Mouse (Mus musculus): ENCODE data around the gene Hyal3.

Hyal3 gene

DNA sequence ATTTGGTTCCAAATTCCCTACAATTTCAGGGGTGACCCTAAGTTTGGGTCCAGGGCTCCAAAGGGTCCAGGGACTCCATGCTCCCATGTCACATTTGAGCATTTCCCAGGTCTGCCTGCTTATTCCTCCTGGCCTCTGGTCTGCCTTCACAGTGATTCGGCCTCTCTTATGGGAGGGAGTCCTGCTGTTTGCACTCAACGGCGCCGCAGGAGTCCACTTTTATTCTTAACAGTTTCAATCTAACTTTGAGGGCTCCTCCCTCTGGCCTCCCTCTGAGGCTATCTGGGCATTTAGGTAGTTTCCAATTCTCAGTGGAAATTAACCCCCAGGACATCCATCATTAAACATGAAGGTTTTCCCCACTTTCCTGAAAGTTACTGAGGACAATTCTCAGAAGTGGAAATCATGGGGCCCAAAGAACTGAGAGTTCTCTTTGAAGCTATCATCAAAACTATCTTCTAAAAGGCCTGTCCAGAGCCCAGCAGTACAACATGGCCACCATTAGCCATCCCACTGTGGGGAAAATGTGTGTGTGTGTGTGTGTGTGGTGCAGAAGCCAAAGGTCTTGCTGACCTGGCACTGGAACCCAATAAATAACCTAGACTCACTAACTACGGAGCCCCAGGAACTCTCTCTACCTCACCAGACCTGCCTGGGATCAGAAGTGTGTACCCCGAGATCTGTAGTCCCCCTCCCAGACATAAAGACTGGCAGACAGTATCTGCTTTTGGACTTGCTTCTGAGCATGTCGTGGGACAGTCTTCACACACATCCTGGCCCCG, 13.9 kb downstream of the Hyal3 start:
- no peak for DNase-seq (ENCODE audit: low read depth)

DNA sequence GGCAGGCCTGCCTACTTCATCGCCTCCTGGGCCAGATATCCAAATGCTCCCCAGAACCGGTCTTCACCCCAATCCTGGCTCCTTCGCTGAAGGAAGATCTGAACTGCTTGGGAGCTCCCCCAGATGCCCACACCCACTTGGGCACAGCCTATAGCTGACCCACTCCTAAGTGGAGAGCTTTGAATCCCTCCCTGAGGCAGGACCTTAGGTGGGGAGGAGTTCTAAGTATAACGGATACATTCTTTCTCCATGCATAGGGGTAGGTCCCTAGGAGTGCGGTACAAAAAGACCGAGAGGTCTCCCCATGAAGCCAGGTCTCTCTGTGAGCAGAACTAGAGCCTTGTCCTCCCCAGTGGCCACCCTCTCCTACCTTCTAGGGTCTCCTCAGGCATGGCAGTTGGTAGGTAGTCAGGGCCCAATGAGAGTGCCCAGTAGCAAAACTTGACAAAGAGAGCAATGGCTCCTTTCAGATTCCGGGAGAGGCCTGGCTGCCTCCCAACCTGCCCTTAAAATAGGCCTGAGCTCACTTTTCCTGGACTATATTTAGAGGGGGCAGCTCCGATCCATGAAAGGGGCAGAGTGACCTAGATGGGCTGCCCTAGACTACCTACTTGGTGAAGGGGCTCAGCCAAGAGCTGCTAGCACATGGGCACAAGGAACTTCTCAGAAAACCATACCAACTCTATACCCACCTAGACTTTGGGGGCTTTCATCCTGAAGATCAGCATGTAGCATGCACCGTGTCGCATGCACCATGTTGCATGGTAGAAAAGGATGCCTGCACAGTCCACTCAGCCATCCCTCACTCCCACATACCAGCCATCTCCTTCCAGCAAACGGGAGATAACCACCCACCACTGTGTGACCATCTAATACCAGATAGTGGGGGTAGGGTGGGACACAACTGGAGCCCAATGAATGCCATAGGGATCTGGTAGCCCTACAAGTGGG, 16.3 kb downstream of the Hyal3 start:
- peak; percentile 28 for DNase-seq (ENCODE audit: low read depth)

DNA sequence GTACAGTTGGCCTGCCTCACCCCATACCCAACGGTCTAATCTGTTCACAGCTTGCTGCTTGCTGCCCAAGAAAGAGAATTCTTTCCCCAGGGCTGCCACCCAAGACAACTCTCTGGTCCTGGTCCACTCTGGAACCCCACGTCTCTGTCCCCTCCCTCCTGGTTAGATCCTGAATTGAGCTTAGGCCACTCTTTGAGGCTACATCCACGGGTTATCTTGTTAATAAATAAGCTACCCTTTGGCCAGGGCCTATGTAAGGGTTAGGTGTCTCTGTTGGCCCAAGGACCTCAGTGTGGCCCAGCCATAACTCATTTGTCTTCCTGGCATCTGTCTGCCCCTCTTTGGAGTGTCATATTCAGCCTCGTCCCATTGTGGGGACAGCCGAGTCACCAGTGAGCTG, 17.8 kb downstream of the Hyal3 start:
- DNase-seq (ENCODE audit: low read depth), result no peak

DNA sequence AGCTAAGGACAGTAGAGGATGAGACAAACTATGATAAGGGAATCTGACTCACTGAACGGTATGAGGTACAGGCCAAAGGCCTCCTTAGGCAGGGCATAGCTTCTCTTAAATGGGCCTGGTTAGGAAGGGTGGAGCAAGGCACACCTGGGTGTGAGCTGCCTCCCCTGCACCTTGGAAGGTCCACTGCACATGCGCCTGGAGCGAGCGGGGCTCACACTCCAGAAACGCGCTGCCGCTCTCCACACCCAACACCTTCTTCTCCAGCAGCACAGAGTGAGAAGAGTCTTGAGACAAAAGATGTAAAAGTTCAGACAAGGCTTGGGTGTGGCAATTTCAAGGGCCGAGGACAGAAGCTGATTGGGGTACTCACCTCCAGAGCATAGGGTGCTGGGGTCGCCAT, 18.8 kb downstream of the Hyal3 start:
- no peak for DNase-seq (ENCODE audit: low read depth)

DNA sequence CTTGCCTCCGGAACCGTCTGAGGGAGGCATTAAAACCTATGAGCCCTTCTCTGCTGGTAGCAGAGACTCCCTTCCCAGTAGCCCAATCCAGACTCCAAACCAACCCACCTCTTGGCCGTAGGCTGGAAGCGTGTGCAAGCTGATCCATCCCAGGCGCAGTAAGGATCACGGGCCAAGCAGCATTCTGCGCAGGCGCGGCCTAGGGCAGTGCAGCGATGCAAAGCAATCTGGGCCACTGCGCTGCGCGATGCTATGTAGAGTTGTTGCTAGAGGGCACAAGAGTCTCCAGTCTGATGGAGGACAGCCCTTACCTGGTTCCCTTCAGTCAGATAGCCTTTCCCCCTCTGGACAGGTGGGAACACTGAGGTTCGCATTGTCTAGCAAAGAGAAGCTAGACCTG, 19.2 kb downstream of the Hyal3 start:
- no peak for DNase-seq (ENCODE audit: low read depth)

DNA sequence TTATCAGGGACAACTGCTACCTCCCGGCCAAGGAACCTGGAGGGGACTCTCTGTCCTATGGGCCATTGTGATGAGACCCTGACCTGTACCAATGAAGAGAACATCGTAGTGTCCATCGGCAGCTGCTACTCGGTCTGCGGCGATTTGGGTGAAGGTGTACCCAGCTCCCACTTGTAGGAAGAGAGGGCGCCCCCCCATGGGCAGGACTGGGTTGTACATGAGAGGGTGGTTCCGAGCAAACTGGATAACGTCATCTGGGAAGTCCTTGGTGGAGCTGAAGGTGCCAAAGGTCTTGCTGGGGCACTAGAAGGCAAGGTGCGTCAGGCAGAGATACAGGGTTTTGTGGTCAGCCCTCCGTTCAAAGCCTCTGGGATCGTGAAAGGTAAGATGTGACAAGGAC, 20.1 kb downstream of the Hyal3 start:
- peak; percentile 24 for DNase-seq (ENCODE audit: low read depth)

DNA sequence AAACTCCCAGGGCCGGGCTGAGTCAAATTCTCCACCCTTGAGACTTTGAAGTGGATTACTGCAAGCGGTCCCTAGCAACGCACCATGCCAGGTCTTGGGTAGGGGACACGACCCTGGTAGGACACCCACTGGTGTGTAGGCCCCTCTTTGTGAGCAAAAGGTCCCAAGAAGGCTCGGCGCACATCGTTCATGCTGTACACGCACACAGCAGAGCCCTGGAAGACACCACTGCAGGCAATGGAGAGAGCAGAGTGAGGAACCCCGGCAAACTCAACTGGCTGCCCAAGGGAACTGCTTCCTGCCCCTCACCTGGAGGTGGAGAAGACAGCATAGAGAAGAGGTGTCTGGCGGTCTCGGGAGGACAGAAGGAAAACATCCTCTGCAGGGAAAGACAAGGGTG, 20.7 kb downstream of the Hyal3 start:
- no peak for DNase-seq (ENCODE audit: low read depth)

DNA sequence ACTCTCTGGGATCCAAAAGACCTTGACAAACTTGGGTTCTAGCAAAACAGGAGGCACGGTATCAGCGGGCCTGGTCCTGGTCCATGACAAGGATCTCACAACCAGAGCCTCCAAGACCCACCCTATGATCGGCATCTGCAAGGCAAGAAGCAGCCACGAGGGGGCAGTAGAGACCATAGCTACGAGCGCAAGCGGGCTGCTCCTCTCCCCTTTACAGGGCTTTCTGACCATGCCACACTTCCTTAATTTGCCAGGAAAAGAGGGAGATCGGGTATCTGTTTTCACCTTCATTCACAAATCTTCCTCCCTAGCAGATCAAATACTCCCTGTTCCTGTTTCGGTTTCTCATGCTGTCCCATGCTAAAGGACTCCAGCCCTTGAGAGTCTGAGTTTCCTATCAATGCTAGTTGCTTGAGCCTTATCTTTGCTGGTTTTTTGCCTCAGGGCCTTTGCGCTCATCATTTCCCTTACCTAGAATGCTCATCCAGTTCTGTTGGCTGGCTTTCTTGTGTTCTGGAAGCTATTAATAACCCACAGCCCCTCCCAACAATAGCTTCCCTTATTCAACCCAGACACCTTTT, 21.5 kb downstream of the Hyal3 start:
- DNase-seq (ENCODE audit: low read depth), result peak; percentile 94

DNA sequence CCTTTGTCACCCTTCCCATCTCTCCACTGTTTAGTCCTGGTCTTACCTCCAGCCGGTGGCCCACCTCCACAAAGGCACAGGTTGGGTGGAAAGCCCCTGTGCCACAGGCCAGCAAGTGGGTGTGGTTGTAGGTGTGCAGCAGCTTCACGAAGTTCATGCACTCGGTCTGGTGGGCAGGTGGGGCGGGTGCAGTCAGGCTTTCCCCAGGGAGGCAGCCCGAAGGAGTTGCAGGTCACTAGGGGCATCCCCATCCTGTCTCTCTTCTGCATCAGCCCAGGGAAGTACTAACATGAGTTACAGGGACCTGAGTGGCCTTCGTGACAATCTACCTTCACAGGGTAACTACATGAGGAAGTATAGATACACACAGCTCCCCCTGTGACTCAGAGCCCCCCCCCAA, 22.6 kb downstream of the Hyal3 start:
- DNase-seq (ENCODE audit: low read depth), result no peak

DNA sequence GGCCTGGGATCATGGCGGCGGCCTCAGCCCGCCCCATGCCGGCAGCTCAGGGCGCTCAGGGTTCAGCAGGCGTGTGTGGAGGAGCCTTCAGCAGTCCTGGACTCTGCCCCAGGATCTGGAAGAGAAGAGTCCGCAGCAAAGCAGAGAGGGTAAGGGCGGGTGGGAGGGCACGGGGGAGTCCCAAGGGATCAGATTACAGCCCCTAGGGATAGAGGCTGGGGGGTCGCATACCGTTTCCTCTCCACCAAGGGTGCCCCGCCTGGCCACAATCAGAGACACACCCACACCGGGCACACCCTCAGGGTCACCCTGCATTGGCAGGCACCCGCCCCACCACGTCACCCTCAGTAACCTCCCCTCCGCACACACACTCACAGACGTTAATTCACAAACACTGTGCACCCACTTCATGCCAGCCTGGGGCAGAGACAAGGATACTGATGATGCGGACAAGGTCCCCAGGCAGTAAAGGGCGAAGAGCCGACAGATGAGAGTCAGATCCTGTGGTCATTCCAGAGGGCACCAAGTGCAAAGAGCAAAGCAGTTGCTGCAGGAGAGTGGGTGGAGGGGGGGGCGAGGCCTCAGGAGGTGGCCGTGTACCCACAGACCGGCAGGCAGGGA, 24.5 kb downstream of the Hyal3 start:
- no peak for DNase-seq (ENCODE audit: low read depth)

DNA sequence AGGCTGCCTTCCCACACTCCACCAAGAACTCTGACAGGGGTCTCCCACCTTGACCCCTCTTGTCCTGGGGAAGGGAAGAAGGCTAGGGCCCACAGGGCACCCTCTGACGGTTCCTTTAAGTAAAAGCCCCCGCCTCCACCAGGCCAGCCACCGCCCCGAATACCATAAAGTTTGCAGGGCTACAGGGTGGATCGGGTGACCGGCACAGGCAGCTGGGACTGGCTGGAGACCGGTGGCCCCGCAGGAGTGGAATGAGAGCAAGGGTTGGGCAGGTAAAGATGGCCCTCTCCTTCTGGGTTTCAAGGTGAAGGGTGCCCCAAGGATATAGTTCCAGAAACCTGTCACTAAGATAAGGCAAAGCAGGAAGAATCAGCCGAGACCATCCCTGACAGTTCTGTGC, 26.0 kb downstream of the Hyal3 start:
- DNase-seq (ENCODE audit: low read depth), result no peak

DNA sequence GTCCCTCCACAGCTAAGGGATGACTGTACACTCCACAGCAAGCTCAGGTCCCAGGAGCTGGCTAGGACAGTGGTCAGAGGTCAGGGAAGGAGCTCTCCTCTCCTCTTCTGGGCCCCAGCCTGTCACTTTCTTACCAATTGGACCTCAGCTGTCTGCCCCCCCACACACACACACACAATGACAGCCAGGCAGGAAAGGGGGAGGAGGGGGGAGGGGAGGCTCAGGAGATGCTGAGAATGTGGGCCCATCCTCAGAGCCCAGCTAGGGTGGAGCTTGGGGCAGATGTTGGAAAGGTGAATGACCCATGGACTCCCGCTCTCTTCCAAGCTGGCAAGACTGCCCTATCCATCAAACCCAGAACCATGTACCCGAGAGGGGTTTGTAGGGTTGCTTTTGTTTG, 26.4 kb downstream of the Hyal3 start:
- DNase-seq (ENCODE audit: low read depth), result no peak

DNA sequence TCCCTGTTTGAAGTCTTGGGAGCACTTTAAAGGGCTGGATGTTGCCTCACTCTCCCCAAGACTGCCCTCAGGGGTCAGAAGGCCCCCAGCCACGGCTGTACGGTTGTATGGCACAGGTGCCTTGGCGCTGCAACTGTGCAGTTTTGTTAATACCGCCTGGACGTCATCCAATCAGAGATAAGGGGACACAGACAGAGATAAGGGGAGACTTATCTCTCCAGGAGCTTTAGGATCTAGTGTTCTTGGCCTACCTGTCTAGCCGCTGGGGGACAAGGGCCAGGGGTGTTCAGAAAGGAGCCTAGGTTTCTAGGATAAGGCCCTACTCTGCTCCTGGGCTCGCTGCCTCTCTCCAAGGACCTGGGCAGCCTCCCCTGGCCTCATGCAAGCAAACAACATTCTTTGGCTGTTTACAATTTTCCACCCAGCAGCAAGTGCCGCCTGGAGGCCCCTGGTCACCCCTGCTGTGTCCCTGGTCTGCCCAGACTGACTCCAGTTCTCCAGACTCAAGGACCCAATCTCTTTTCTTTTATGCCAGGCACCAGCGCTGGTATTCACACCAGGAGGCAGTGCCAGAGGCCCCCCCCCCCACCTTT, 27.1 kb downstream of the Hyal3 start:
- no peak for DNase-seq (ENCODE audit: low read depth)

DNA sequence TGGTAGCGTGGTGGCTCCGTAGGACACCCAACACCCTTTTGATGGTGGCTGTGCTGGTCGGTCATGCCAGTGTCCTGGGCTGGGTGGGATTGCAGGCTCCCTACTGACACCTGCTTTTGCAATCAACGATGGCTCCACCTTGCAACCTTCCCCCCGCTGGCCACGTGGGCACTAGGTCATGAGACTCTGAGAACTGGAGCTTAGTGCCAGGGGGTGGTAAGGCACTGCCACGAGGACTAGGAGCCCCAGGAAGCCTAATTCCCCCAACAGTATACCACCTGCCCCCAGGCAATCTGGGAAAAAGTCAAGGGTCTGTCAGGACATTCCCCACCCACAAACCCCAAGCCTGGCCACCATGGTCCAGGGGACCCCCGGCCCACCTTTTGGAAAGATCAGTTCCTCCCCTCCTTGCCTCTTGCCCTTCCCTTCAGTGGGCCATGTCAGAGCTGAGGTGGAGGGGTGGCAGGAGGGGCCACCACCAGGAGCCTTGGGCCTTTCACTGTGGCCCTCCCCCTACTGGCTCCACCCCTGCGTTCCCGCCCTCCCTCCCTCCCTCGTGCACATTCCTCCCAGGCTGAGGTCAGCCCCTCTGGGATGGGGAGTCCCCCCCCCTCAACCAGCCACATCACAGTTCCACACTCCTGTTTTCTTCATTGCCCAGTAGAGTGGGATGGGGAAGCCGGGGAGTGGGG, 28.3 kb downstream of the Hyal3 start, which contains the start of gene Sema3b:
TSS of gene Sema3b (minus strand) at position 489 of the 692 bp plus-strand sequence.
- peak; percentile 81 for DNase-seq (ENCODE audit: low read depth)

DNA sequence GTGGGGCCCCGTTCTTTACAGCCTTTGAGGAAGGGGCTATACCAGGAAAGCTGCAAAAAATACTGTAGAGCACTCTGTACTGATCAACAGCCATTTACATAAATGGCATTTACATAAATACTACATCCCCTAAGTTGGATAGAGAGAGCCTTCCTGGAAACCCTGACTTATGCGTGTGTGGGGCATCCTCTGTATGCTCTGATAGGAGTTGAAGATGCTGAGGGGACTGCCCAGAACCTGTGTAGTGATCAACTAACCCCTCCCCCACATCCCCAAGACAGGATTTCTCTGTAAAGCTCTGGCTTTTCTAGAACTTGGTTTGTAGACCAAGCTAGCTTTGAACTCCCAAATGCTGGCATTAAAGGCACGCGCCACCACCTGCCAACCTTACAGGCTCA, 28.8 kb downstream of the Hyal3 start:
- no peak for DNase-seq (ENCODE audit: low read depth)

DNA sequence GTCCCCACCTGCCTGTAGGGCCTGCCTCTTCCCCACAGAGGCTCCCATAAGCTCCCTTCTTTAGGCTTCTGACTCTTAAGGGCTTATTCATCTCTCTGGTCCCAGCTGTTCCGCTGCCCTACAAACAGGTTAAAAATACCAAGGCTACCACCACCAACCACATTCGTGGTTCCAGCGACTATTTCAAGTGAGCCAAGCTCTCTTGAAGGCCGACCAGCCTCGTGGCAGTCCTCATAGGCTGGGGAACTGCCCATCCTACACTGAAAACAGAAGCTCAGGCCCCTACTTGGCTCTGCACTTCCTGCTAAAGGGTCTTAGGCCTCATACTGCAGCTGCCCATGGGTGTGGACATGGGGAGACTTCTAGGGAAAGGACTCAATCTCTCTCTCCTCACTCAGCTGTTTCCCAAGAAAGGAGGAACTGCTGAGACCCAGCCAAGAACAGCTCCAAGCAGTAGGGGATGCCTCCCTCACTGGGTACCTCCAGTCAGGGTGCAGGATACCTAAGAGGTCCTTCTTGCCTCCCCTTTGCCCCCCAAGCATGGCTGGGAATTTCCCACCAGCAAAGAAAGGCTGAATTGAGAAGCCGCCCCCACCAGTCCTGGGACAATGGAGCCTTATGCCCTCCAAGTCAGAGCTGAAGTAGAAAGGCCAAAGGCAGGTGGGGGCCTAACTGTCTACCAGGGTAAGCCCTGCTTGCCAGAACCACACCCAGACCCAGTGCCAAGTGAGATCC, 31.0 kb downstream of the Hyal3 start:
- peak; percentile 33 for DNase-seq (ENCODE audit: low read depth)

DNA sequence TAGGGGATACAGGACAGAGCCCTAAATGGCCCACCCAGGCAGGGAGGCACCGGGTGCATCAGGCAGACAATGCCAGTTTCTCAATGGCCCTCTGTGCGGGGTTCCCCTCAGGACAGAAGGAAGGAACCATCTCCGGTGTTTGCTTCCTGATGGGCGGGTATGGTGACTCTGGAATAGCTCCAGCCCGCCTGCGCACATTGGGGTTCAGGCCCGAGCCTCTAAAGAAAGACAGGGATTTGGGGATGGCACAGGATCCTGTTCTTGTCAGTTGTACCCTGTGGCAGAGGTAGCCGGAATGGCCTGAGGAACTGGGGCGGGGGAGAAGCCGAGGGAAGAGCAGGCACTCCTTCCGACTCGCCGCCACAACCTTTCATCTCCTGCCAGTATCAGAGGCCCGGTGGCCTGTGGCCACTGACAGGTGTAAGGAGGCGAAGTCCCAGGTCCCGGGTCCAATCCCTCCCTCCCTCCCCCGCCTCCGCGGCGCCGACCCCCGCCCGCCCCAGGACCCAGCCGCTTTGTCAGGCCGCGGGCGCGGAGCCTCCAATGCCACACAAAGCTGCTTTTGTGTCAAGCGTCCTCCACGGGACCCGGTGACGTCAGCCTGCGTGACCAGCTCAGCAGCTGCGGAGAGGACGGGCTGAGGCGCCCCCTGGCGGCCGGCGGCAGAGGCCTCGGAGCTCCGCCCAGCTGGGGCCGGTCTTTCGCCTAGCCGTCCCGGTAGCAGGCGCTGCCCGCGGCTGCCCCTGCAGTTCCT, 31.8 kb downstream of the Hyal3 start:
- peak; percentile 98 for DNase-seq (ENCODE audit: low read depth)

DNA sequence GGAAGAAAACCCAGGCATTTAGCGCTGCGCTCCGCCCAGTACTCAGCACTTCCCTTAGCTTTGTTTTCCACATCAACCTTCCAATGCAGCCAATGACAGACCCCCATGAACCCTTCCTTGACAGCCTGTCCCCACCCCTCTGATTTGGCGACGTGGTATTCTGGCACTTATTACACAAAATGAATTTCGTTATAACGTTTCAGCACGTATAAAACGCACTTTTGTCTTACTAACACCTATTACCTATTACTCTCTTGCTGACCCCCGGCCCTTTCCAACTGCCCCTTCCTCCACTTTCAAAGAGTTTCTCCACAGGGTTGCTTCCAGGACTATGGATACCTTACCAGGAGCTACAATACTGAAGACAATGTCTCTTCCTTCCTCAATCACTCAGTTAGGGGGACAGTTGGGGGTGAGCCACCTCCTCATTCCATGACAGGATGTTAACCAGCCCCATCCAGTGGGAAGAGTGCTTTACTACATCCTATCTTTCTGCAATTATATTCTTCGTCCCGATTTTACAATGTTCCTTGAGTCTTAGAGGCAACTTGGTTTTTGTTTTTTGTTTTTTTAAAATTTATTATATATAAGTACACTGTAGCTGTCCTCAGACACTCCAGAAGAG, 32.4 kb downstream of the Hyal3 start:
- peak; percentile 47 for DNase-seq (ENCODE audit: low read depth)

DNA sequence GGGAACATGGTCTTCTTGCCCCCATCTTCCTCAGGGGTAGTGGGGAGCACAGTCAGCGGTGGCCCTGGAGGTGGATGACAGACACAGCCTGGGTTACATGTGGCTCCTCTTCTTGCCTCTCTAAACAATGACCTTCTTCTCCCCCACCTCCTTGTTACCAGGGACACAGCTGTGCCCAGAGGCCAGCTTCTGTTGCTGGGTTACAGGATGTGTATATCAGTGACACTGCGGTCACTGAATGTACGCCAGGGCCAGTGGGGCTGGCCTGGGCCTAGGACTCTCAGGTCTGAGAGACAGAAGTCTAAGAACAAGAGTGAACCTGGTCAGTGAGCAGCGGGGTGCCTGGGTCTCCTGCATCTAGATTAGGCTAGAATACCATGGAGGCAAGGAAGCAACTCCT, 34.4 kb downstream of the Hyal3 start:
- DNase-seq (ENCODE audit: low read depth), result no peak

Measured in NIH3T3 (cell line).